Mouse (Mus musculus): ENCODE measurements around the gene Crkl. TPM values are rescaled to one million over a fixed set of nuclear protein-coding genes. Genes with fewer than 3 reads are reported as not detected.

Gene Crkl
- polyA plus RNA-seq, 1 experiment from 2014 or later: 20.1 TPM

DNA sequence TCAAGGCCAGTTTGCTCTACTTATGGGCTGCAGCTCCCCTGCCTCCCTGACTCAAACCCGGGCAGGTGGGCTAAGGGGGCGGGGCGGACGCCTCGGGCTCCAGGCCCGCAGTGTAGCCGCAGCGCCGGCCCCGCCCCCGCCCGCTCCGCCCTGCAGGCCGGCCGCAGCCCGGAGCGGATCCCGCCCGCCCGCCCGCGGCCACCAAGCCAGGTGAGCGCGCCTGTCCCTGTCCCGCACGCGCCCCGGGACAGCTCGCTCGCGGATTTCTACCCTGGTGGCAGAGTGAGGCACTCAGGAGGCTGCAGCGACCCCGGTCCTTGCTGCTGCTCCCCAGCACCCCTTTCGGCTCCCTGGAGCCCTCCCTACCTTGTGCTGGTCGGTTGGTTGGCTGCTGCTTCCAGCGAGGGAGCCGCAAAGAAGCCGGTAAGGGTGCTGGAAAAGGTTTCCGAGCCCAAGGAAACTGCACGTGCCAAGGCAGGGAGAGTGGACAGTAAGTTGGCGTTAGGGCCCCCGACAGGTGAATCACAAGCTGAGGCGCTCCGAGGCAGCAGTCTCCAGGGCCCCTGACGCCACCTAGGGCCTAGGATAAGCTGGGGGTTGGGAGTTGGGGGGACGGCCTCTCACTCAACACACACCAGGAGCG, 37.8 kb downstream of the Crkl start, which contains the start of gene Aifm3:
Gene Aifm3 (plus strand): TSS at position 143 of the 643 bp plus-strand sequence.
- 4% methylated on average over 41 of the region's 47 CpGs for WGBS (ENCODE audit: insufficient replicate concordance)
- Histone ChIP-seq H3K36me3 (replicated peaks; ENCODE audit: insufficient read depth, low read length) (peaks cover 17% of the 10 kb centered on the region), H3K9ac (replicated peaks) (peak within 1 kb of the TSS; percentile 61), H3K4me3 (ENCODE audit: low read depth, low read length) (peak within 1 kb of the TSS; percentile 53), H3K4me2 (ENCODE audit: low read depth, low read length) (peak within 1 kb of the TSS; percentile 87), H3K27me3 (ENCODE audit: insufficient read depth, low read length) (0 out of 2 replicates have a peak, but pooled peaks cover 4% of the 10 kb centered on the region), H3K9me3 (ENCODE audit: low read length) (no peaks in the 10 kb centered on the region), H3K4me1 (ENCODE audit: insufficient read depth) (peaks cover 14% of the 10 kb centered on the region), H3K27ac (ENCODE audit: low read depth) (0 out of 2 replicates have a peak within 1 kb of the TSS, but pooled peaks have one; percentile 18)
- TF ChIP-seq EP300 (IDR thresholded peaks at IDR 0.05; ENCODE audit: low read depth) (no peak), CTCF (IDR thresholded peaks at IDR 0.05; ENCODE audit: low read depth) (no peak)
- ATAC-seq (peak; percentile 77), DNase-seq (peak; percentile 69)

DNA sequence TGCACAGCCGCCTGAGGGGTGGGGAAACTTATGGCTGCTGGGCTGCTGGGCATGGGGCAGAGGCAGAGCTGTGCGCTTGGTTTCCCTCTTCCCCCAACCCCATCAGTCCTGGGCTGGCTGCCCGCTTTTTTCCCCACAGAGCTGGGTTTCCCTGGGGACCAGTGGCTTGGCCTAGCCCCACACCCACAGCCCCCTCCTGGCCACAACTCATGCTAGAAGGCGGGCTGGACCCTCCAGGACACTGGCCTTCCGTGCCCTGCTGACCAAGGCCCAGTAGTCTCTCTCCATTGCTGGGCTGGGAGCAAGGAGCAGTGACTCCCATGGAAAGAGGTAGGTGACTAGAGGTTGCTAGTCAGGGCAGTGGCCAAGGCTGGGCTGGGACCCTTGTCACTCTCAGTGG, 39.4 kb downstream of the Crkl start:
- H3K4me3 ChIP-seq (ENCODE audit: low read depth, low read length): no peak overlapping the region
- H3K4me2 ChIP-seq (ENCODE audit: low read depth, low read length): no peak overlapping the region
- 0 out of 2 replicates have a peak, but pooled peaks cover 4% of the 10 kb centered on the region for H3K27me3 ChIP-seq (ENCODE audit: insufficient read depth, low read length)
- ATAC-seq: no peak
- no peak overlapping the region for H3K9ac ChIP-seq (replicated peaks)
- TF ChIP-seq EP300 (IDR thresholded peaks at IDR 0.05; ENCODE audit: low read depth): no peak
- TF ChIP-seq CTCF (IDR thresholded peaks at IDR 0.05; ENCODE audit: low read depth): no peak
- H3K4me1 ChIP-seq (ENCODE audit: insufficient read depth): peaks cover 11% of the 10 kb centered on the region
- no peaks in the 10 kb centered on the region for H3K9me3 ChIP-seq (ENCODE audit: low read length)
- no peak for DNase-seq
- peaks cover 13% of the 10 kb centered on the region for H3K36me3 ChIP-seq (replicated peaks; ENCODE audit: insufficient read depth, low read length)
- 81% methylated on average over 5 of the region's 5 CpGs for WGBS (ENCODE audit: insufficient replicate concordance)
- no peak overlapping the region for H3K27ac ChIP-seq (ENCODE audit: low read depth)

DNA sequence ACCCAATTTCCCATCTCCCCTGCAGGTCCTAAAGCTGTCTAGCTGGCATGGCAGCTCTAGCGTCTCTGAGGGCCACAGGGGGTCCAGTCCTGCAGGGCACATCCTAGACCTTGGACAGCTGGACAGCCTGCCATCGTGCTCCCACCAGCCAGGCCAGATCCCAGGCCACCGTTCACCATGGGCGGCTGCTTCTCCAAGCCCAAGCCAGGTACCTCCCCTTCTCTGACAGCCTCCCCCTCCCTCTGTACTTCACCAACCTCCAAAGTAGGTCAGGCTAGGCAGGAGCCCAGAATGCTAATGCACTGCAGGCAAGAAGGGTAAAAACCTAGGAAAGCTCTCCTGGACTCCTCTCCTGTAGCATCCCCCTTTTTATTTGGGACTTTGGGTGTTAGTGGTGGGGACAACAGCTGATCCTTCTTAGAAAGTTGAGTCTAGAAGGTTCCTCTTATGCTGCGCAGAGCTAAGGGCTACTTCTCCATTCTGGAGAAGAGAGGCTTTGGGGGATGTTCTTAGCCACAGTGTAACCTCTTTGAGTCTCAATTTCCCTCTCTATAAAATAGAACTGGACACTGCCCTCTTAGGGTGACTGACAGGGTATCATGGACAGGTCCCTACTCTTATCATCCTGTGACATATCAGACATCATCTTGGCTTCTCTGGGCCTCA, 40.2 kb downstream of the Crkl start:
- peaks cover 7% of the 10 kb centered on the region for H3K36me3 ChIP-seq (replicated peaks; ENCODE audit: insufficient read depth, low read length)
- DNase-seq (no peak), ATAC-seq (no peak)
- 0 out of 2 replicates have a peak, but pooled peaks cover 4% of the 10 kb centered on the region for H3K27me3 ChIP-seq (ENCODE audit: insufficient read depth, low read length)
- H3K4me1 ChIP-seq (ENCODE audit: insufficient read depth): peaks cover 15% of the 10 kb centered on the region
- H3K4me3 ChIP-seq (ENCODE audit: low read depth, low read length): no peak overlapping the region
- no peak overlapping the region for H3K4me2 ChIP-seq (ENCODE audit: low read depth, low read length)
- H3K9ac ChIP-seq (replicated peaks): no peak overlapping the region
- no peak overlapping the region for H3K27ac ChIP-seq (ENCODE audit: low read depth)
- H3K9me3 ChIP-seq (ENCODE audit: low read length): no peaks in the 10 kb centered on the region
- WGBS (ENCODE audit: insufficient replicate concordance): 60% methylated on average over 5 of the region's 5 CpGs
- no peak for TF ChIP-seq CTCF (IDR thresholded peaks at IDR 0.05; ENCODE audit: low read depth)
- no peak for TF ChIP-seq EP300 (IDR thresholded peaks at IDR 0.05; ENCODE audit: low read depth)

- H3K4me2 ChIP-seq (ENCODE audit: low read depth, low read length): no peak overlapping the region
- DNase-seq (peak; percentile 47), ATAC-seq (no peak)
- H3K9ac ChIP-seq (replicated peaks): no peak overlapping the region
- TF ChIP-seq CTCF (IDR thresholded peaks at IDR 0.05; ENCODE audit: low read depth) (no peak), EP300 (IDR thresholded peaks at IDR 0.05; ENCODE audit: low read depth) (no peak)
- 0 out of 2 replicates have a peak, but pooled peaks cover 4% of the 10 kb centered on the region for H3K4me1 ChIP-seq (ENCODE audit: insufficient read depth)
- H3K36me3 ChIP-seq (replicated peaks; ENCODE audit: insufficient read depth, low read length): no peaks in the 10 kb centered on the region
- 70% methylated on average over 2 of the region's 2 CpGs for WGBS (ENCODE audit: insufficient replicate concordance)
- H3K27ac ChIP-seq (ENCODE audit: low read depth): no peak overlapping the region
- no peak overlapping the region for H3K4me3 ChIP-seq (ENCODE audit: low read depth, low read length)
- no peaks in the 10 kb centered on the region for H3K27me3 ChIP-seq (ENCODE audit: insufficient read depth, low read length)
- H3K9me3 ChIP-seq (ENCODE audit: low read length): no peaks in the 10 kb centered on the region
These were observed 44.9 kb downstream of the Crkl start for GRCm38 (mm10) chr16:17496499-17497305.

DNA sequence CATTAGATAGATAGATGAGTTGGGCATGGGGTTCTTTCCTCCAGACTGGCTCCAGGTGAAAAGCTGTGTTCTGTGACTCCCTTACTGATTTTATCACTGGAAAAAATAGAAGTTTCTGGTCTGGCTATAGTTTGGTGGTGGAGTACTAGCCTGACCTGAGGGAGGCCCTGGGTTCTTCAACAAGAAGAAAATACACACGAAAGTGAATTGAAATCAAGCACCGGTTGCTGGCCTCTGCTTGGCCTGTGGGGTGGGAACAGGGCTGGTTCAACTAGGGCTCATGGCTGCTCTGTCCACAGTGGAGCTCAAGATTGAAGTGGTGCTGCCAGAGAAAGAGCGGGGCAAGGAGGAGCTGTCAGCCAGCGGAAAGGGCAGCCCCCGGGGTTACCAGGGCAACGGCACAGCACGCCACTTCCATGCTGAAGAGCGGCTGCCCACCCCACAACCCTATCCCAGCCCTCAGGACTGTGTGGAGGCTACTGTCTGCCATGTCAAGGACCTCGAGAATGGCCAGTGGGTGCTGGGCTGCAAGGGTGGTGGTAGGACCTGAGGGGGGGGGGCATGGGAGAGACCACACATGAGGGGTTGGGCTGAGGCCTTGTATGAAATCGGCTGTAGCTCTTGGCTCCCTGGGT, 47.6 kb downstream of the Crkl start:
- 65% methylated on average over 10 of the region's 10 CpGs for WGBS (ENCODE audit: insufficient replicate concordance)
- no peak for ATAC-seq

More for the DNA sequence above, 47.6 kb downstream of the Crkl start:
- Histone ChIP-seq H3K4me1 (ENCODE audit: insufficient read depth) (0 out of 2 replicates have a peak, but pooled peaks cover 4% of the 10 kb centered on the region), H3K27ac (ENCODE audit: low read depth) (no peak overlapping the region), H3K27me3 (ENCODE audit: insufficient read depth, low read length) (no peaks in the 10 kb centered on the region), H3K9me3 (ENCODE audit: low read length) (no peaks in the 10 kb centered on the region), H3K36me3 (replicated peaks; ENCODE audit: insufficient read depth, low read length) (no peaks in the 10 kb centered on the region), H3K4me2 (ENCODE audit: low read depth, low read length) (no peak overlapping the region), H3K4me3 (ENCODE audit: low read depth, low read length) (no peak overlapping the region), H3K9ac (replicated peaks) (no peak overlapping the region)
- DNase-seq: no peak
- TF ChIP-seq CTCF (IDR thresholded peaks at IDR 0.05; ENCODE audit: low read depth) (no peak), EP300 (IDR thresholded peaks at IDR 0.05; ENCODE audit: low read depth) (no peak)

Data from liver, postnatal 0 days (tissue).